15 mouse cellular contexts compared by ENCODE assay signal in the genomic region with DNA sequence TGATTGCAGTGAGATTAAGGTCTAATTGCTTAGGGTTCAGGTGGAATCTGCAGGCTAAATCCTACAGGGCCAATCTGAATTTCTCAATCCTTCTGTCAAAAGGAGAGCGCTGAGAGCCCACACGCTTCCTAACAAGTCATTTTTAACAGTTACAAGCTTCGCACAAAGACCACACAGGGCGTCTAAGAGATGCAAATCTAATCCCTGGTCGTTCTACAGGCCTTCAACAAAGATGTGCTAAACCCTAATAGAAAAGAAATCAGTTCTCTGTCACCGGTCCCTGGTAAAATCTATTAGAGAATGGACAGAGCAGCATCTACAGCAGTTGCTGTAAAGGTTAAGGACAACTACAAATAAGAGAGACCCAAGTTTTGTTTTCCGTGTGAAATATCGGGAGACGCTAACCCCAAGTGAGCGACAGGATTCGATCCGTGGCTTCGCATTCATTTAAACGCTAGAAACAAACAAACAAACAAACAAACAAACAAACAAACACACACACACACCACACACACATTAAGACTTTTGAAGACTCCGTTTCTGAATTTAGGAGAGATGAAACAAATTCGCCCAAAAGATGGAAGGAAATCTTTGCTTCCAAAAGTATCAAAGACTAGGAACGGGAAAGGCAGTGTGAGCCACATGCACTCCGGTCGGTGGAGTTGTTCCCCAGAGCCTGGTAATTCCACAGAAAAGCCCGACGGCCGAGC. TPM values are rescaled to one million over a fixed set of nuclear protein-coding genes. Genes with fewer than 3 reads are reported as not detected.
DNase-seq lines count a peak whose midpoint lies in the region; ATAC-seq lines count a peak whose summit lies in the region.
"Had no signal": no experiment of that assay in that cellular context is flagged by ENCODE, and none has a peak within 500 bp of the region (broad histone marks: within the 10 kb centered on the region; RNA-seq: fewer than 3 reads in every experiment).

No protein-coding gene starts in this region.

- ATAC-seq in kidney, embryonic 15.5 days (replicated peaks; ENCODE audit: low FRiP score): no peak

- DNase-seq in kidney, postnatal 14 days: no peak
- DNase-seq in ES-CJ7 (ENCODE audit: low read depth, low spot score): peak; percentile 86
- DNase-seq in embryo, embryonic 9.5 days (ENCODE audit: extremely low spot score): peak; percentile 47
- DNase-seq in limb, embryonic 10.5 days (ENCODE audit: low spot score): peak; percentile 36
- no peak for DNase-seq in ovary, adult 18-20 months (ENCODE audit: low spot score)
- DNase-seq in testis, postnatal 14 days (ENCODE audit: low spot score): no peak
- DNase-seq in kidney, postnatal 25 days: no peak
- DNase-seq: adrenal gland, adult 2 months; cerebellum, adult 2 months; kidney, adult 2 months; thymus, postnatal 14 days had no signal

- WGBS in kidney, embryonic 15.5 days: 1% methylated on average over 22 of the region's 22 CpGs
- WGBS in limb, embryonic 10.5 days: under 1% methylated on average over 22 of the region's 22 CpGs

- peaks cover 12% of the 10 kb centered on the region for H3K4me1 ChIP-seq in kidney, embryonic 15.5 days
- peaks cover 10% of the 10 kb centered on the region for H3K4me1 ChIP-seq in limb, embryonic 10.5 days

- no peak overlapping the region for H3K9ac ChIP-seq in kidney, embryonic 15.5 days

- no peak overlapping the region for H3K27ac ChIP-seq in kidney, embryonic 15.5 days
- H3K27ac ChIP-seq in limb, embryonic 10.5 days: no peak overlapping the region

- H3K9me3 ChIP-seq in kidney, embryonic 15.5 days (replicated peaks): no peaks in the 10 kb centered on the region
- no peaks in the 10 kb centered on the region for H3K9me3 ChIP-seq in limb, embryonic 10.5 days (replicated peaks)

- no peak overlapping the region for H3K4me3 ChIP-seq in kidney, embryonic 15.5 days (replicated peaks)
- H3K4me3 ChIP-seq in limb, embryonic 10.5 days: peak overlapping the region; percentile 27

- H3K4me2 ChIP-seq in kidney, embryonic 15.5 days: peak overlapping the region; percentile 24

- peaks cover 85% of the 10 kb centered on the region for H3K27me3 ChIP-seq in kidney, embryonic 15.5 days
- peaks cover 94% of the 10 kb centered on the region for H3K27me3 ChIP-seq in limb, embryonic 10.5 days (ENCODE audit: low read depth, poor library complexity, severe bottlenecking)
- H3K27me3 ChIP-seq: CH12.LX had no signal

- H3K36me3 ChIP-seq in kidney, embryonic 15.5 days: no peaks in the 10 kb centered on the region
- no peaks in the 10 kb centered on the region for H3K36me3 ChIP-seq in limb, embryonic 10.5 days

RNA-seq across cellular contexts. Expression of a gene that starts 16.2 kb away (rescaled TPM):
- not detected in 2 replicates for polyA plus RNA-seq in kidney, embryonic 15.5 days (2015; fragmentation: Nextera tagmentation; extraction: Ambion mirVana)
- polyA plus RNA-seq in limb, embryonic 10.5 days (2016; fragmentation: Nextera tagmentation; extraction: Ambion mirVana): not detected in 2 replicates
- polyA plus RNA-seq: adrenal gland, adult 2 months; cerebellum, adult 2 months; kidney, adult 2 months; liver, embryonic 16.5 days; small intestine, adult 2 months had no signal

Comparison
In these comparisons a context has a peak if more than half of its experiments do, and no peak if none do; other contexts are left out.
1. DNase-seq: peak in ES-CJ7 (single experiment), embryo, embryonic 9.5 days (single experiment) and limb, embryonic 10.5 days (single experiment); none in kidney, postnatal 14 days (single experiment), ovary, adult 18-20 months (single experiment), testis, postnatal 14 days (single experiment) and kidney, postnatal 25 days (0 of 2).